In genomic region chr16:94150125-94151103, GRCm38 (mm10) we compare ENCODE assay signal across 12 mouse cellular contexts.
DNase-seq lines count a peak whose midpoint lies in the region; ATAC-seq and TF ChIP-seq lines count a peak whose summit lies in the region.
"Had no signal": no experiment of that assay in that cellular context is flagged by ENCODE, and none has a peak within 500 bp of the region (broad histone marks: within the 10 kb centered on the region; RNA-seq: fewer than 3 reads in every experiment).

No protein-coding gene starts in this region.

- H3K4me2 ChIP-seq in forebrain, embryonic 11.5 days (ENCODE audit: low read depth, low read length, severe bottlenecking), result no peak overlapping the region
- no peak overlapping the region for H3K4me2 ChIP-seq in forebrain, embryonic 14.5 days (ENCODE audit: low read length)
- H3K4me2 ChIP-seq in liver, postnatal 0 days (ENCODE audit: low read depth, low read length), result peak overlapping the region; percentile 24; the same call in 1 of the 2 replicates
- H3K4me2 ChIP-seq: embryonic facial prominence, embryonic 12.5 days had no signal

- ATAC-seq in forebrain, embryonic 11.5 days (replicated peaks; ENCODE audit: low FRiP score), result no peak
- no peak for ATAC-seq in forebrain, embryonic 14.5 days
- peak; percentile 78 for ATAC-seq in common myeloid progenitor, adult 5-6 weeks (replicated peaks; ENCODE audit: low read depth, poor library complexity, severe bottlenecking)
- ATAC-seq in liver, postnatal 0 days, result peak; percentile 99

- H3K27ac ChIP-seq in forebrain, embryonic 11.5 days (ENCODE audit: low read depth, low read length), result no peak overlapping the region
- H3K27ac ChIP-seq in forebrain, embryonic 14.5 days (ENCODE audit: low read depth, low read length), result no peak overlapping the region
- 0 out of 2 replicates have a peak overlapping the region, but pooled peaks have one; percentile 24 for H3K27ac ChIP-seq in liver, postnatal 0 days (ENCODE audit: low read depth)
- H3K27ac ChIP-seq: embryonic facial prominence, embryonic 12.5 days; midbrain, embryonic 10.5 days had no signal

- TF ChIP-seq CTCF in liver, postnatal 0 days (IDR thresholded peaks at IDR 0.05; ENCODE audit: low read depth), result no peak

- H3K4me3 ChIP-seq in forebrain, embryonic 11.5 days (ENCODE audit: low read depth, low read length), result no peak overlapping the region
- no peak overlapping the region for H3K4me3 ChIP-seq in forebrain, embryonic 14.5 days (ENCODE audit: low read depth, low read length)
- no peak overlapping the region for H3K4me3 ChIP-seq in liver, postnatal 0 days (ENCODE audit: low read depth, low read length)
- H3K4me3 ChIP-seq: embryonic facial prominence, embryonic 12.5 days; midbrain, embryonic 10.5 days had no signal

- no peaks in the 10 kb centered on the region for H3K9me3 ChIP-seq in forebrain, embryonic 11.5 days (ENCODE audit: control insufficient read depth, low read length)
- no peaks in the 10 kb centered on the region for H3K9me3 ChIP-seq in forebrain, embryonic 14.5 days (replicated peaks; ENCODE audit: control insufficient read depth, low read length)
- H3K9me3 ChIP-seq in liver, postnatal 0 days (ENCODE audit: low read length), result no peaks in the 10 kb centered on the region
- H3K9me3 ChIP-seq: embryonic facial prominence, embryonic 12.5 days; midbrain, embryonic 10.5 days had no signal

- 81% methylated on average over 15 of the region's 15 CpGs for WGBS in forebrain, embryonic 11.5 days
- 78% methylated on average over 15 of the region's 15 CpGs for WGBS in forebrain, embryonic 14.5 days
- WGBS in liver, postnatal 0 days (ENCODE audit: insufficient replicate concordance), result 58% methylated on average over 15 of the region's 15 CpGs

- peak; percentile 51 for DNase-seq in forebrain, embryonic 11.5 days (ENCODE audit: low spot score)
- DNase-seq in forebrain, embryonic 14.5 days (ENCODE audit: low spot score), result no peak
- DNase-seq in liver, postnatal 0 days, result peak; percentile 81
- peak; percentile 75 to 88 for DNase-seq in spleen, postnatal 10 days (ENCODE audit: low spot score in 2 of 2)
- DNase-seq in layer of hippocampus, postnatal 14 days (ENCODE audit: low spot score in 2 of 2), result no peak
- no peak for DNase-seq in layer of hippocampus, adult 9-11 months
- DNase-seq in gastrocnemius, postnatal 25 days, result no peak
- DNase-seq: adrenal gland, postnatal 25 days; kidney, postnatal 14 days had no signal

- H3K9ac ChIP-seq in forebrain, embryonic 11.5 days (ENCODE audit: low read length), result no peak overlapping the region
- no peak overlapping the region for H3K9ac ChIP-seq in forebrain, embryonic 14.5 days (ENCODE audit: low read length)
- H3K9ac ChIP-seq in liver, postnatal 0 days (replicated peaks), result no peak overlapping the region
- H3K9ac ChIP-seq: embryonic facial prominence, embryonic 12.5 days had no signal

- peak; percentile 90 for TF ChIP-seq EP300 in liver, postnatal 0 days (IDR thresholded peaks at IDR 0.05; ENCODE audit: low read depth)

- H3K4me1 ChIP-seq in forebrain, embryonic 11.5 days (replicated peaks; ENCODE audit: control insufficient read depth, insufficient read depth, low read length), result peaks cover 17% of the 10 kb centered on the region
- H3K4me1 ChIP-seq in forebrain, embryonic 14.5 days (ENCODE audit: control insufficient read depth, insufficient read depth, low read length), result peaks cover 17% of the 10 kb centered on the region
- H3K4me1 ChIP-seq in liver, postnatal 0 days (ENCODE audit: insufficient read depth), result peaks cover 8% of the 10 kb centered on the region; the same call in 1 of the 2 replicates

- H3K36me3 ChIP-seq in forebrain, embryonic 11.5 days (ENCODE audit: control insufficient read depth, insufficient read depth, low read length), result no peaks in the 10 kb centered on the region
- no peaks in the 10 kb centered on the region for H3K36me3 ChIP-seq in forebrain, embryonic 14.5 days (ENCODE audit: control insufficient read depth, insufficient read depth, low read length)
- H3K36me3 ChIP-seq in liver, postnatal 0 days (replicated peaks; ENCODE audit: insufficient read depth, low read length), result no peaks in the 10 kb centered on the region
- H3K36me3 ChIP-seq: embryonic facial prominence, embryonic 12.5 days; midbrain, embryonic 10.5 days had no signal

- no peaks in the 10 kb centered on the region; the same call in none of the 2 replicates for H3K27me3 ChIP-seq in forebrain, embryonic 11.5 days (ENCODE audit: control insufficient read depth, insufficient read depth, low read length)
- no peaks in the 10 kb centered on the region for H3K27me3 ChIP-seq in forebrain, embryonic 14.5 days (replicated peaks; ENCODE audit: control insufficient read depth, insufficient read depth, low read length)
- H3K27me3 ChIP-seq in liver, postnatal 0 days (ENCODE audit: insufficient read depth, low read length), result no peaks in the 10 kb centered on the region

Comparison
In these comparisons a context has a peak if more than half of its experiments do, and no peak if none do; other contexts are left out.
1. DNase-seq: peak in forebrain, embryonic 11.5 days (single experiment), liver, postnatal 0 days (single experiment) and spleen, postnatal 10 days (2 of 2); none in forebrain, embryonic 14.5 days (single experiment), layer of hippocampus, postnatal 14 days (0 of 2), layer of hippocampus, adult 9-11 months (single experiment) and gastrocnemius, postnatal 25 days (single experiment).
2. ATAC-seq: peak in common myeloid progenitor, adult 5-6 weeks (single experiment) and liver, postnatal 0 days (single experiment); none in forebrain, embryonic 11.5 days (single experiment) and forebrain, embryonic 14.5 days (single experiment).